16 mouse cellular contexts compared by ENCODE assay signal in genomic region chr2:122361868-122362621, GRCm38 (mm10). TPM values are rescaled to one million over a fixed set of nuclear protein-coding genes. Genes with fewer than 3 reads are reported as not detected.
DNase-seq lines count a peak whose midpoint lies in the region; ATAC-seq and TF ChIP-seq lines count a peak whose summit lies in the region.
"Had no signal": no experiment of that assay in that cellular context is flagged by ENCODE, and none has a peak within 500 bp of the region (broad histone marks: within the 10 kb centered on the region; RNA-seq: fewer than 3 reads in every experiment).

No protein-coding gene starts in this region.

- no peaks in the 10 kb centered on the region for H3K27me3 ChIP-seq in hindbrain, embryonic 10.5 days (ENCODE audit: insufficient read depth, poor library complexity, severe bottlenecking)
- H3K27me3 ChIP-seq in hindbrain, embryonic 11.5 days (ENCODE audit: control insufficient read depth, insufficient read depth, low read length) = no peaks in the 10 kb centered on the region
- H3K27me3 ChIP-seq in ES-Bruce4 (ENCODE audit: control insufficient read depth, insufficient read depth, low read length, poor library complexity, severe bottlenecking) = no peaks in the 10 kb centered on the region
- no peaks in the 10 kb centered on the region for H3K27me3 ChIP-seq in intestine, postnatal 0 days (replicated peaks; ENCODE audit: control insufficient read depth, insufficient read depth, low read length)
- H3K27me3 ChIP-seq in forebrain, embryonic 16.5 days (replicated peaks; ENCODE audit: control insufficient read depth, insufficient read depth, low read length) = no peaks in the 10 kb centered on the region
- H3K27me3 ChIP-seq: forebrain, embryonic 15.5 days; midbrain, embryonic 15.5 days; neural tube, embryonic 12.5 days had no signal

- WGBS in hindbrain, embryonic 10.5 days = 69% methylated on average over 10 of the region's 10 CpGs
- 60% methylated on average over 10 of the region's 10 CpGs for WGBS in hindbrain, embryonic 11.5 days
- 57% methylated on average over 10 of the region's 10 CpGs for WGBS in intestine, postnatal 0 days
- WGBS in forebrain, embryonic 16.5 days = 56% methylated on average over 10 of the region's 10 CpGs

- no peak for ATAC-seq in hindbrain, embryonic 11.5 days (ENCODE audit: low FRiP score)
- peak; percentile 35; the same call in 1 of the 2 replicates for ATAC-seq in intestine, postnatal 0 days
- ATAC-seq in forebrain, embryonic 16.5 days = no peak
- ATAC-seq: forebrain, embryonic 15.5 days; midbrain, embryonic 15.5 days had no signal

- no peak overlapping the region for H3K4me3 ChIP-seq in hindbrain, embryonic 10.5 days
- H3K4me3 ChIP-seq in hindbrain, embryonic 11.5 days (ENCODE audit: low read depth, low read length) = no peak overlapping the region
- H3K4me3 ChIP-seq in ES-Bruce4 (ENCODE audit: low read depth, low read length) = no peak overlapping the region
- H3K4me3 ChIP-seq in intestine, postnatal 0 days (ENCODE audit: low read depth, low read length) = no peak overlapping the region
- H3K4me3 ChIP-seq in forebrain, embryonic 16.5 days (replicated peaks; ENCODE audit: low read length) = no peak overlapping the region
- H3K4me3 ChIP-seq: erythroblast, embryonic 14.5 days; forebrain, embryonic 15.5 days; midbrain, embryonic 15.5 days; neural tube, embryonic 12.5 days had no signal

- peak overlapping the region; percentile 30; the same call in 1 of the 2 replicates for H3K27ac ChIP-seq in hindbrain, embryonic 10.5 days
- no peak overlapping the region for H3K27ac ChIP-seq in hindbrain, embryonic 11.5 days (ENCODE audit: low read depth, low read length)
- H3K27ac ChIP-seq in ES-Bruce4 (ENCODE audit: insufficient read depth, low read length) = no peak overlapping the region
- H3K27ac ChIP-seq in intestine, postnatal 0 days (ENCODE audit: low read depth, low read length) = no peak overlapping the region
- H3K27ac ChIP-seq in forebrain, embryonic 16.5 days (ENCODE audit: low read length) = no peak overlapping the region
- H3K27ac ChIP-seq: forebrain, embryonic 15.5 days; midbrain, embryonic 15.5 days; neural tube, embryonic 12.5 days had no signal

- DNase-seq in hindbrain, embryonic 10.5 days (ENCODE audit: low spot score) = no peak
- no peak for DNase-seq in hindbrain, embryonic 11.5 days (ENCODE audit: low spot score)
- DNase-seq in cerebellum, adult 9-11 months = peak; percentile 87
- DNase-seq in kidney, postnatal 36 days = no peak
- DNase-seq: adrenal gland, adult 2 months; embryo, embryonic 11 days; kidney, adult 2 months; kidney, postnatal 4 days; lung, embryonic 14.5 days had no signal

- peak; percentile 89 for TF ChIP-seq EP300 in ES-Bruce4 (IDR thresholded peaks at IDR 0.05; ENCODE audit: insufficient read depth, low read depth, low read length)

- TF ChIP-seq CTCF in ES-Bruce4 (IDR thresholded peaks at IDR 0.05; ENCODE audit: low read depth, low read length) = no peak
- TF ChIP-seq CTCF in intestine, postnatal 0 days (IDR thresholded peaks at IDR 0.05; ENCODE audit: low read depth) = no peak

- H3K36me3 ChIP-seq in hindbrain, embryonic 10.5 days = peaks cover 78% of the 10 kb centered on the region
- 0 out of 2 replicates have a peak, but pooled peaks cover 2% of the 10 kb centered on the region for H3K36me3 ChIP-seq in hindbrain, embryonic 11.5 days (ENCODE audit: control insufficient read depth, insufficient read depth, low read length)
- no peaks in the 10 kb centered on the region for H3K36me3 ChIP-seq in ES-Bruce4 (ENCODE audit: control insufficient read depth, insufficient read depth, low read length, poor library complexity, severe bottlenecking)
- H3K36me3 ChIP-seq in intestine, postnatal 0 days (ENCODE audit: control insufficient read depth, insufficient read depth) = peaks cover 10% of the 10 kb centered on the region; the same call in 1 of the 2 replicates
- H3K36me3 ChIP-seq in forebrain, embryonic 16.5 days (ENCODE audit: control insufficient read depth, insufficient read depth) = no peaks in the 10 kb centered on the region

- no peak for TF ChIP-seq POLR2A in ES-Bruce4 (IDR thresholded peaks at IDR 0.05; ENCODE audit: insufficient read depth, low read length)

- peaks cover 30% of the 10 kb centered on the region for H3K4me1 ChIP-seq in hindbrain, embryonic 10.5 days (replicated peaks)
- peaks cover 3% of the 10 kb centered on the region; the same call in 1 of the 2 replicates for H3K4me1 ChIP-seq in hindbrain, embryonic 11.5 days (replicated peaks; ENCODE audit: control insufficient read depth, insufficient read depth, low read length)
- peaks cover 4% of the 10 kb centered on the region for H3K4me1 ChIP-seq in ES-Bruce4 (ENCODE audit: control insufficient read depth, insufficient read depth, low read length)
- no peaks in the 10 kb centered on the region for H3K4me1 ChIP-seq in intestine, postnatal 0 days (replicated peaks; ENCODE audit: control insufficient read depth, insufficient read depth, low read length)
- peaks cover 20% of the 10 kb centered on the region for H3K4me1 ChIP-seq in forebrain, embryonic 16.5 days (replicated peaks; ENCODE audit: control insufficient read depth, insufficient read depth, low read length)

- no peak overlapping the region for H3K9ac ChIP-seq in hindbrain, embryonic 11.5 days (ENCODE audit: low read depth, low read length)
- no peak overlapping the region for H3K9ac ChIP-seq in ES-Bruce4 (ENCODE audit: low read depth, poor library complexity, severe bottlenecking)
- no peak overlapping the region for H3K9ac ChIP-seq in intestine, postnatal 0 days (ENCODE audit: low read depth, low read length)
- no peak overlapping the region for H3K9ac ChIP-seq in forebrain, embryonic 16.5 days (replicated peaks; ENCODE audit: low read depth, low read length)
- H3K9ac ChIP-seq: forebrain, embryonic 15.5 days; lung, embryonic 14.5 days; midbrain, embryonic 15.5 days; neural tube, embryonic 12.5 days had no signal

- H3K9me3 ChIP-seq in hindbrain, embryonic 10.5 days = no peaks in the 10 kb centered on the region
- no peaks in the 10 kb centered on the region for H3K9me3 ChIP-seq in hindbrain, embryonic 11.5 days (ENCODE audit: control insufficient read depth, low read length)
- no peaks in the 10 kb centered on the region for H3K9me3 ChIP-seq in ES-Bruce4 (replicated peaks; ENCODE audit: control insufficient read depth, insufficient read depth, low read length, poor library complexity, severe bottlenecking)
- no peaks in the 10 kb centered on the region for H3K9me3 ChIP-seq in intestine, postnatal 0 days (ENCODE audit: control insufficient read depth)
- no peaks in the 10 kb centered on the region for H3K9me3 ChIP-seq in forebrain, embryonic 16.5 days (ENCODE audit: control insufficient read depth, low read length)
- H3K9me3 ChIP-seq: forebrain, embryonic 15.5 days; midbrain, embryonic 15.5 days; neural tube, embryonic 12.5 days had no signal

- no peak overlapping the region for H3K4me2 ChIP-seq in hindbrain, embryonic 11.5 days (replicated peaks; ENCODE audit: low read depth, low read length)
- no peak overlapping the region for H3K4me2 ChIP-seq in intestine, postnatal 0 days (replicated peaks; ENCODE audit: low read depth)
- no peak overlapping the region for H3K4me2 ChIP-seq in forebrain, embryonic 16.5 days (ENCODE audit: low read length)
- H3K4me2 ChIP-seq: forebrain, embryonic 15.5 days; lung, embryonic 14.5 days; midbrain, embryonic 15.5 days; neural tube, embryonic 12.5 days had no signal

RNA-seq across cellular contexts. Expression of gene Shf, which starts 6.9 kb away (rescaled TPM):
- polyA plus RNA-seq in hindbrain, embryonic 10.5 days (2016; fragmentation: Nextera tagmentation; extraction: Ambion mirVana) = 8.8 and 9.6 TPM in 2 replicates
- 10.3 and 11.7 TPM in 2 replicates for polyA plus RNA-seq in hindbrain, embryonic 11.5 days (2014; fragmentation: Nextera tagmentation; extraction: Ambion mirVana)
- polyA plus RNA-seq in ES-Bruce4 (2011; ENCODE audit: insufficient read depth, insufficient read length, low read depth, missing spikeins) = 3.7 and 6.0 TPM in 2 replicates
- polyA plus RNA-seq in intestine, postnatal 0 days (2015; fragmentation: Nextera tagmentation; extraction: Ambion mirVana) = 1.8 and 2.0 TPM in 2 replicates
- polyA plus RNA-seq in forebrain, embryonic 16.5 days (2015; fragmentation: Nextera tagmentation; extraction: Ambion mirVana) = 6.6 and 9.5 TPM in 2 replicates

RNA-seq across cellular contexts. Expression of gene Duox1, which starts 46.6 kb away (rescaled TPM):
- polyA plus RNA-seq in hindbrain, embryonic 10.5 days (2016; fragmentation: Nextera tagmentation; extraction: Ambion mirVana) = 0.04 TPM in 1 of 2 replicates, not detected in the other
- 0.12 TPM in 1 of 2 replicates, not detected in the other for polyA plus RNA-seq in hindbrain, embryonic 11.5 days (2014; fragmentation: Nextera tagmentation; extraction: Ambion mirVana)
- not detected in 2 replicates for polyA plus RNA-seq in ES-Bruce4 (2011; ENCODE audit: insufficient read depth, insufficient read length, low read depth, missing spikeins)
- 0.07 TPM in 1 of 2 replicates, not detected in the other for polyA plus RNA-seq in intestine, postnatal 0 days (2015; fragmentation: Nextera tagmentation; extraction: Ambion mirVana)
- 0.10 and 0.11 TPM in 2 replicates for polyA plus RNA-seq in forebrain, embryonic 16.5 days (2015; fragmentation: Nextera tagmentation; extraction: Ambion mirVana)
- polyA plus RNA-seq: erythroblast, embryonic 14.5 days; lung, embryonic 14.5 days had no signal

RNA-seq across cellular contexts. Expression of gene Duoxa1, which starts 48.5 kb away (rescaled TPM):
- polyA plus RNA-seq in hindbrain, embryonic 10.5 days (2016; fragmentation: Nextera tagmentation; extraction: Ambion mirVana) = not detected in 2 replicates
- polyA plus RNA-seq in hindbrain, embryonic 11.5 days (2014; fragmentation: Nextera tagmentation; extraction: Ambion mirVana) = 0.07 TPM in 1 of 2 replicates, not detected in the other
- not detected in 2 replicates for polyA plus RNA-seq in ES-Bruce4 (2011; ENCODE audit: insufficient read depth, insufficient read length, low read depth, missing spikeins)
- polyA plus RNA-seq in intestine, postnatal 0 days (2015; fragmentation: Nextera tagmentation; extraction: Ambion mirVana) = not detected in 2 replicates
- 0.12 TPM in 1 of 2 replicates, not detected in the other for polyA plus RNA-seq in forebrain, embryonic 16.5 days (2015; fragmentation: Nextera tagmentation; extraction: Ambion mirVana)
- polyA plus RNA-seq: erythroblast, embryonic 14.5 days; forebrain, embryonic 15.5 days; lung, embryonic 14.5 days; neural tube, embryonic 12.5 days had no signal
